8 mouse cellular contexts compared by ENCODE assay signal in genomic region chr12:117820138-117820858, GRCm38 (mm10). TPM values are rescaled to one million over a fixed set of nuclear protein-coding genes. Genes with fewer than 3 reads are reported as not detected.
DNase-seq lines count a peak whose midpoint lies in the region; ATAC-seq and TF ChIP-seq lines count a peak whose summit lies in the region.

No protein-coding gene starts in this region.

- TF ChIP-seq CTCF in heart, postnatal 0 days (IDR thresholded peaks at IDR 0.05; ENCODE audit: low read depth), result peak; percentile 72
- peak; percentile 78 for TF ChIP-seq CTCF in lung, postnatal 0 days (IDR thresholded peaks at IDR 0.05)

- no peaks in the 10 kb centered on the region for H3K36me3 ChIP-seq in heart, postnatal 0 days (replicated peaks; ENCODE audit: control insufficient read depth, insufficient read depth, low read length)
- H3K36me3 ChIP-seq in heart, embryonic 10.5 days, result no peaks in the 10 kb centered on the region
- no peaks in the 10 kb centered on the region for H3K36me3 ChIP-seq in lung, postnatal 0 days (ENCODE audit: insufficient read depth, low read length)

- H3K27ac ChIP-seq in heart, postnatal 0 days (ENCODE audit: low read depth), result no peak overlapping the region
- no peak overlapping the region for H3K27ac ChIP-seq in heart, embryonic 10.5 days
- no peak overlapping the region for H3K27ac ChIP-seq in lung, postnatal 0 days (ENCODE audit: low read length)

- H3K4me3 ChIP-seq in heart, postnatal 0 days (ENCODE audit: low read depth, low read length), result no peak overlapping the region
- H3K4me3 ChIP-seq in heart, embryonic 10.5 days, result no peak overlapping the region
- H3K4me3 ChIP-seq in lung, postnatal 0 days (ENCODE audit: low read depth, low read length), result no peak overlapping the region

- peak; percentile 71 for DNase-seq in heart, postnatal 0 days (ENCODE audit: low spot score)
- DNase-seq in heart, embryonic 10.5 days (ENCODE audit: low spot score), result no peak
- DNase-seq in CD4-positive, CD25-positive, alpha-beta regulatory T cell, adult 2 months (ENCODE audit: low read depth, low spot score), result peak; percentile 58
- DNase-seq in embryo, embryonic 11 days, result peak; percentile 68
- DNase-seq in lung, postnatal 0 days (ENCODE audit: low spot score), result peak; percentile 86
- no peak for DNase-seq in adrenal gland, postnatal 10 days
- no peak for DNase-seq in urinary bladder, postnatal 14 days (ENCODE audit: low spot score)

- no peak overlapping the region for H3K4me2 ChIP-seq in heart, postnatal 0 days (ENCODE audit: low read depth, low read length)
- no peak overlapping the region for H3K4me2 ChIP-seq in lung, postnatal 0 days (replicated peaks; ENCODE audit: low read depth, low read length)

- H3K9ac ChIP-seq in heart, postnatal 0 days (replicated peaks; ENCODE audit: low read depth, low read length), result no peak overlapping the region
- H3K9ac ChIP-seq in lung, postnatal 0 days (replicated peaks; ENCODE audit: low read depth), result no peak overlapping the region

- no peaks in the 10 kb centered on the region for H3K27me3 ChIP-seq in heart, postnatal 0 days (ENCODE audit: control insufficient read depth, insufficient read depth, low read length)
- H3K27me3 ChIP-seq in heart, embryonic 10.5 days (ENCODE audit: insufficient read depth, poor library complexity, severe bottlenecking), result no peaks in the 10 kb centered on the region
- no peaks in the 10 kb centered on the region for H3K27me3 ChIP-seq in lung, postnatal 0 days (replicated peaks; ENCODE audit: insufficient read depth, low read length)

- H3K9me3 ChIP-seq in heart, postnatal 0 days (replicated peaks; ENCODE audit: control insufficient read depth, low read length), result no peaks in the 10 kb centered on the region
- H3K9me3 ChIP-seq in heart, embryonic 10.5 days, result no peaks in the 10 kb centered on the region
- no peaks in the 10 kb centered on the region for H3K9me3 ChIP-seq in lung, postnatal 0 days (ENCODE audit: low read length)

- ATAC-seq in heart, postnatal 0 days (ENCODE audit: insufficient read depth, low read depth), result no peak
- peak; percentile 72 for ATAC-seq in lung, postnatal 0 days
- ATAC-seq in erythroid progenitor cell, adult 5-6 weeks (replicated peaks; ENCODE audit: low FRiP score, poor library complexity, severe bottlenecking), result no peak; the same call in 1 of the 2 replicates

- H3K4me1 ChIP-seq in heart, postnatal 0 days (ENCODE audit: control insufficient read depth, insufficient read depth), result no peaks in the 10 kb centered on the region
- H3K4me1 ChIP-seq in heart, embryonic 10.5 days, result no peaks in the 10 kb centered on the region
- no peaks in the 10 kb centered on the region for H3K4me1 ChIP-seq in lung, postnatal 0 days (ENCODE audit: insufficient read depth, low read depth, low read length)

- no peak for TF ChIP-seq EP300 in heart, postnatal 0 days (IDR thresholded peaks at IDR 0.05; ENCODE audit: low read depth)
- no peak for TF ChIP-seq EP300 in lung, postnatal 0 days (IDR thresholded peaks at IDR 0.05)

- 53% methylated on average over 4 of the region's 4 CpGs for WGBS in heart, postnatal 0 days
- 54% methylated on average over 4 of the region's 4 CpGs for WGBS in heart, embryonic 10.5 days
- WGBS in lung, postnatal 0 days, result 46% methylated on average over 4 of the region's 4 CpGs

RNA-seq across cellular contexts. Expression of gene Cdca7l, which starts 16.2 kb away (rescaled TPM):
- total RNA-seq in heart, postnatal 0 days (2014; rRNA removed; ENCODE audit: low replicate concordance), result 1.4 and 2.7 TPM in 2 replicates
- 3.7 and 4.1 TPM in 2 replicates for polyA plus RNA-seq in heart, postnatal 0 days (2015; fragmentation: Nextera tagmentation; extraction: Ambion mirVana)
- polyA plus RNA-seq in heart, embryonic 10.5 days (2016; fragmentation: Nextera tagmentation; extraction: Ambion mirVana), result 18.5 and 30.7 TPM in 2 replicates
- 6.7 and 8.8 TPM in 2 replicates for polyA plus RNA-seq in lung, postnatal 0 days (2015; fragmentation: Nextera tagmentation; extraction: Ambion mirVana)
- 5.9 and 7.6 TPM in 2 replicates for total RNA-seq in erythroid progenitor cell, adult 5-6 weeks (2015; ENCODE audit: low replicate concordance)
- 16.7 and 17.9 TPM in 2 replicates for total RNA-seq in erythroid progenitor cell, adult 5-6 weeks (2017; ENCODE audit: low replicate concordance)
- 10 to 100 TPM in 1 of 2 experiments, 1 to 10 TPM in 1; 7.7 to 13.2 TPM for total RNA-seq in adrenal gland, postnatal 10 days (2021)

Comparison
In these comparisons a context has a peak if more than half of its experiments do, and no peak if none do; other contexts are left out.
1. DNase-seq: peak in heart, postnatal 0 days (single experiment), CD4-positive, CD25-positive, alpha-beta regulatory T cell, adult 2 months (single experiment), embryo, embryonic 11 days (single experiment) and lung, postnatal 0 days (single experiment); none in heart, embryonic 10.5 days (single experiment), adrenal gland, postnatal 10 days (single experiment) and urinary bladder, postnatal 14 days (single experiment).